Mouse (Mus musculus) heart, adult 18-20 months (tissue): ENCODE data around the gene Tmem97. TPM values are rescaled to one million over a fixed set of nuclear protein-coding genes. Genes with fewer than 3 reads are reported as not detected.

Source experiments
- DNase-seq, 2 experiments: peaks; one replicate each; pipeline ENCODE4 v3.0.0; 2021 to 2022; ENCODE audit warnings: mixed read lengths in 1 of 2
- total RNA-seq, 2 experiments: library from RNA; stranded (reverse); gene quantifications; 2 replicates each; pipeline ENCODE4 v1.2.3; 2021

Gene Tmem97
- total RNA-seq, 2 experiments from 2014 or later: 4.2 to 6.1 TPM

GRCm38 (mm10) chr11:78513106-78513790 lies 37.3 kb downstream of the Tmem97 start:
- no peak for DNase-seq

GRCm38 (mm10) chr11:78512025-78512957 lies 38.3 kb downstream of the Tmem97 start, which contains the start of the genes Tmem199 and Poldip2:
TSS of gene Tmem199 (minus strand) at chr11:78512172.
TSS of gene Poldip2 (plus strand) at chr11:78512193.
- DNase-seq: peak; percentile 92 to 93

DNA sequence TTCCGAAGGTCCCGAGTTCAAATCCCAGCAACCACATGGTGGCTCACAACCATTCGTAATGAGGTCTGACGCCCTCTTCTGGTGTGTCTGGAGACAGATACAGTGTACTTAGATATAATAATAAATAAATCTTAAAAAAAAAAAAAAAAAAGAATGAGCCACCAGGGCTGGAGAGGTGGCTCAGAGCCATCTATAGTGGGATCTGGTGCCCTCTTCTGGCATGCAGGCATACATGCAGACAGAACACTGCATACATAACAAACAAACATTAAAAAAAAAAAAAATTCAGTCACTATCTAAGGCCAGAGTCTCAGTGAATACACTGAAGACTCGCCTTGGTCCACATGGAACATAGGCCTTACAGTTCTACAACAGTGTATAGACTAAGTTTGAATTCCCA lies 41.4 kb downstream of the Tmem97 start:
- no peak for DNase-seq

- no peak for DNase-seq
Observed at GRCm38 (mm10) chr11:78505430-78505829, 45.1 kb downstream of the Tmem97 start.

GRCm38 (mm10) chr11:78502909-78503650 lies 47.5 kb downstream of the Tmem97 start, which contains the start of gene Sebox:
TSS of gene Sebox (plus strand) at chr11:78503447.
- DNase-seq: no peak

GRCm38 (mm10) chr11:78501529-78501928 lies 49.0 kb downstream of the Tmem97 start:
- DNase-seq: no peak

DNA sequence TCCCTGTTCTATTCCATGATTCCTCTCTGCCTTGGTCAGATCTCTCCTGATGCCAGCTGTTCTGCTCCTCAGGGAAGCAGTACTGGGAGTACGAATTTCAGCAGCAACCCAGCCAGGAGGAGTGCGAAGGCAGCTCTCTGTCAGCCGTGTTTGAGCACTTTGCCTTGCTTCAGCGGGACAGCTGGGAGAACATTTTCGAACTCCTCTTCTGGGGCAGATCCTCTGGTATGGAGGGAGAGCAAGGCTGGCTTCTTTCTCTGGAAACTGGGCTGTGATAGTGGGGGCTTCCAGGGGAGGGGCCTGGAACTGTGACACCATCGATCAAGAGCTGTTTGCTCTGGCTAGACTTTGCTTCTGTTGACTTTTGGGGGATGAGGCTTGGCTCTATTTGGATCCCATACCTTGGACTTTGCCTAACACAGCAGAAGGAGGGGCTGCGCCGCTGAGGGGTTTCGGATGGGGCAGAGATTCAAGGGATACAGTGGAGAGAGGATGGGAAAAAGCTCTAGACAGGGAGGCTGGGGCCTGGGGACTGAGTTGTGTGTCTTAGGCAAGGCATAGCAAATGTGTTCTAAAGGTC lies 49.9 kb downstream of the Tmem97 start:
- no peak for DNase-seq

DNA sequence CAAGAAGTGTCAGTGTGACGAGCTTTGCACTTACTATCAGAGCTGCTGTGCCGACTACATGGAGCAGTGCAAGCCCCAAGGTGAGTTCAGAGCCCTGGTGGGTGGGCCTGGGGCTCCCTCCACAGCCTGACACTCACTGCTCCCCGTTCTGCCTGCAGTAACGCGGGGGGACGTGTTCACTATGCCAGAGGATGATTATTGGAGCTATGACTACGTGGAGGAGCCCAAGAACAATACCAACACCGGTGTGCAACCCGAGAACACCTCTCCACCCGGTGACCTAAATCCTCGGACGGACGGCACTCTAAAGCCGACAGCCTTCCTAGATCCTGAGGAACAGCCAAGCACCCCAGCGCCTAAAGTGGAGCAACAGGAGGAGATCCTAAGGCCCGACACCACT lies 51.0 kb downstream of the Tmem97 start:
- DNase-seq: no peak

DNA sequence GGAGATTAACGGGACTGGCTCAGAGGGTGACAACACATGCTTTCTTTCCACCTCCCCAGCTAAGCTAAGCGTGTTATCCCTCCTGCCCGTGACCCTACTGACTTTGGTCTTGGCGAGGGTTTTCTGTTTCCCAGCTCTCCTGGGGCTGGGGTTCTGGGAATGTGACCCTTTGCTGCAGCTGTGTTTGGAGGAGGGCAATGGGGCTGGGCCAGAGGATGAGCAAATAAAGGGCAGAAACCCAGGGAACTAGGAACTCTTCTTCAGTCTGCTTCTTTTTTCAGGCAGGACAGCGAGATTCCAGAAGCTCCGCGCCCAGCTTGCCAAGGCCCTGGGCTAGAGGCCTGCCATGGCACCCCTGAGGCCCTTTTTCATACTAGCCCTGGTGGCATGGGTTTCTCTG lies 51.6 kb downstream of the Tmem97 start, which contains the start of gene Vtn:
Gene Vtn, plus strand, starts transcription at position 88 of the 400 bp plus-strand sequence.
- peak; percentile 56 to 73 for DNase-seq

DNA sequence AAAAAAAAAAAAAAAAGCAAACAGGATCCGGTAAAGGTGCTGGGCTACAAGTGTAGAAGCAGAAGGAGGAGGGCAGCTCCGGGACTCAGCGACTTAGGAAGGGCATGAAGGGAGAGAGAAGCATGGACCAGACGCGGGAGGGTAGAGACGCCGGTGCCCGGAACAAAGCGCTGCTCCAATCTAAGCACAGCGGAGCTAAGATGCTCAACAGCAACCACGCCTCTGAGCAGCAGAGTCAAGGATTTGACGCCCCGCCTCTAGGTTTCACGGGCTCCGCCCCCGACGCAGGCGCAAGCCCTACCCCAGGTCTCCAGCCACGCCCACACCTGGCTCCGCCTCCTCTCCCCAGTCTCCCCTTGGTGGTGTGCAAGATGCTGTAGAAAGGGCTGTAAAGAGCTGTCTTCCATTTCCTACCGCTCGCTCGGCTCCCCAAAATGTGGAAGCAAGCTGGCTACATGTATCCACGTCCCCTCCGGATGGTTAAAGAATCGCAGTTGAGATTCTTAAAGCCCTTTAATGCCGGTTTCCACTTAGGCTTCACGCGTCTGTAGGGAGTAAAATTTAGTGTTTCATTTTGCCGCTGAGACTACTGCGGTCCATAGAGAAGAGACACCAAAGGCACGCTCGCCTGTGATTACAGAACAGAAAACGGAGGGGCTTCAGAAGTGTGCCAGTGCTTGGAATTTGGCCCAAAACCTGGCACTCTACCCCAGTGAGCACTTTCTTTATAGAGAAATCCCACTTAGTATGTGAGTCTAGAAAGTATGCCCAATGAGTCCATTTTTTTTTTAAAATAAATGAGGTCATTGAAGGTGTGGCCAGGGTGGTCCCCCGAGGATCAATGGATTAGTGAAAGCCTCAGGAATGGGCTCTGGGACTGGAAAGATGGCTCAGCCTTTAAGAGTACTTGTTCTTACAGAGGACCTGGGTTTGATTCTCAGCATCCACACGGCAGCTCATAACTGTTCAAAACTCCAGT lies 52.7 kb downstream of the Tmem97 start, which contains the start of gene Sarm1:
Gene Sarm1, minus strand, starts transcription at position 211 of the 979 bp plus-strand sequence.
- peak; percentile 93 to 95 for DNase-seq

- DNase-seq: no peak
Observed at GRCm38 (mm10) chr11:78497071-78497541, 53.5 kb downstream of the Tmem97 start.

DNA sequence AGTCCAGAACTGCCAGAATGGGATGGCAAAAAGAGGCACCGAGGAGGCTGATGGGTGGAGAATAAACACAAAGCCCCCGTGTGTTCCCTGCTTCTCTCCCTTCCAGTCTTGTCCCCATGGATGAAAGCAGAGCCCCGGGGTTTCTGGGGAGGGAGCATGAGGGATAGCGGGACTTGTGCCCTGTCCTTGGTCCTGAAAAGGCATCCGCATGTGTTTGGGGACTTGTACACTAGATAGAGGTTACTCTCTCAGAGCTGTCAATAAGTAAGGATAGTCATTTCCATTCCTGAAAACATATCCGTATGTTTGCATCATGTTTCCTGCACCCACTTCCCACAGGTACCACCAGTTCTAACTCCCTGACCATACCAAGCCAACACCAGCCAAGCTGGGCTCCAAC lies 54.7 kb downstream of the Tmem97 start:
- DNase-seq: peak in 1 of 2 experiments; percentile 51

Other genes starting within 250 kb of the Tmem97 start
- under 1 TPM; 0.28 to 0.35 TPM for gene Spag5, start 249.2 kb downstream of the Tmem97 start, total RNA-seq
- 1 to 10 TPM in 1 of 2 experiments, under 1 TPM in 1; 0.97 to 1.2 TPM for gene Aldoc, start 227.8 kb downstream of the Tmem97 start, total RNA-seq
- 10 to 100 TPM; 24.6 to 26.7 TPM for gene Pigs, start 222.4 kb downstream of the Tmem97 start, total RNA-seq
- 1 to 10 TPM; 5.2 to 5.8 TPM for gene Unc119, start 207.3 kb downstream of the Tmem97 start, total RNA-seq
- gene Foxn1, start 164.2 kb downstream of the Tmem97 start, total RNA-seq: not detected
- gene Slc13a2, start 128.6 kb downstream of the Tmem97 start, total RNA-seq: not detected
- gene Slc46a1, start 85.1 kb downstream of the Tmem97 start, total RNA-seq: 1 to 10 TPM; 2.5 to 2.7 TPM
- gene Sarm1, start 53.0 kb downstream of the Tmem97 start, total RNA-seq: under 1 TPM; 0.45 to 0.59 TPM
- 10 to 100 TPM; 15.2 to 18.5 TPM for gene Vtn, start 51.7 kb downstream of the Tmem97 start, total RNA-seq
- gene Sebox, start 47.3 kb downstream of the Tmem97 start, total RNA-seq: not detected
- 10 to 100 TPM; 10.4 to 12.2 TPM for gene Tmem199, start 38.6 kb downstream of the Tmem97 start, total RNA-seq
- 100 to 1,000 TPM; 150 to 158 TPM for gene Poldip2, start 38.6 kb downstream of the Tmem97 start, total RNA-seq
- 10 to 100 TPM; 37.6 to 43.3 TPM for gene Tnfaip1, start 14.4 kb downstream of the Tmem97 start, total RNA-seq
- 10 to 100 TPM; 31.9 to 32.6 TPM for gene Ift20, start 14.4 kb downstream of the Tmem97 start, total RNA-seq
- 10 to 100 TPM; 13.1 to 13.2 TPM for gene Nlk, start 146.6 kb upstream of the Tmem97 start, total RNA-seq
- 10 to 100 TPM; 21.0 to 23.5 TPM for gene Ccnq, start 201.0 kb upstream of the Tmem97 start, total RNA-seq